In the genomic region with DNA sequence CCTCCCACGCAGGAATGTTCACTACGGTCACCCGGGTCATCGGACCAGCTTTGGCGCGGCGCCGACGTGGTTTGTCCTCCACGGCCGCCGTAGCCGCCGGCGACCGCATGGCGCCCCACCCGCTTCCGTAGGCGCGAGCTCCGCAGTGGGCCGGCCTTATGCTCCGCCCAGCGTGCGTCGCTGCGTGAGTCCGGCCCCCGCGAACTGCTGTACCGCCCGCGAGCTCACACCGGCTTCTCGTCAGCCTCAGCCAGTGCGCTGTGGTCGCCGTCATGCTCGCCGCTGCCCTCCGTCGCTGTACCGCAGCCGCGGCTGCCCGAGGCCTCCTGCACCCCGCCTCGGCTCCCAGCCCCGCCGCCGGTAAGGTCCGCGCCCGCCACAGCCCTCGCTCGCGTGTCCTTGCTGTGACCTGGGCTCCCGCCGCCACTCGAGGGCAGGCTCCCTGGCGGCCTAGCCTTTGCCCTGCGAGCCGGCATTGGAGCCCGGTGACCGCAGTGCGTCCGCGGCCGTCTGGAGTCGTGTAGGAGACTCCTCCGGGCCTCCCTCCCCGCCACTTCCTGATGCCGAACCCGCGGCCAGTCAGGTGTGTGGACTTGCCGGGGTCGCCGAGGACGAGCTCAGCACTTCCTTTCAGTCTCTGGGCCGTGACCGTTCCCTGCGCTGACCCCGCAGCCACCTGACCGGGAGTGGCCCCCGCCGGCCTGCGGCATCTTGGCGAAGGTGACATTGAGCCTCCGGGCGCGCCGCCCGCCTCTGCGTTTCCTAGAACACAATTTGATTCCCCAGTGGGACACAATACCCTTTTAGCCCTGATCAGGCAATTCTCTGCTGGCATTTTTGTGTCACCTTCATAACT, we compare ENCODE assay signal across 8 mouse cellular contexts. TPM values are rescaled to one million over a fixed set of nuclear protein-coding genes. Genes with fewer than 3 reads are reported as not detected.
A peak's percentile ranks its signal among the peaks of the same experiment; 100 is the strongest.
DNase-seq lines count a peak whose midpoint lies in the region; ATAC-seq and TF ChIP-seq lines count a peak whose summit lies in the region.

A gene (plus strand): TSS at position 219 of the 856 bp plus-strand sequence.

- TF ChIP-seq POLR2A in bone marrow, adult 2 months (IDR thresholded peaks at IDR 0.05; ENCODE audit: borderline replicate concordance, control insufficient read depth, low read depth, low read length): peak; percentile 98

- peak within 1 kb of the TSS; percentile 99 for H3K27ac ChIP-seq in bone marrow, adult 2 months (ENCODE audit: control insufficient read depth, insufficient read depth, low read depth, low read length, poor library complexity)
- H3K27ac ChIP-seq in embryonic facial prominence, embryonic 15.5 days (replicated peaks): peak within 1 kb of the TSS; percentile 86
- peak within 1 kb of the TSS; percentile 93 for H3K27ac ChIP-seq in kidney, embryonic 14.5 days (ENCODE audit: low read depth, low read length)
- H3K27ac ChIP-seq in limb, embryonic 15.5 days: peak within 1 kb of the TSS; percentile 86

- H3K36me3 ChIP-seq in embryonic facial prominence, embryonic 15.5 days: no peaks in the 10 kb centered on the region
- no peaks in the 10 kb centered on the region for H3K36me3 ChIP-seq in kidney, embryonic 14.5 days (ENCODE audit: control insufficient read depth, insufficient read depth, low read length)
- no peaks in the 10 kb centered on the region for H3K36me3 ChIP-seq in limb, embryonic 15.5 days

- H3K4me1 ChIP-seq in bone marrow, adult 2 months (ENCODE audit: control insufficient read depth, insufficient read depth, low read length): peaks cover 3% of the 10 kb centered on the region; the same call in 1 of the 2 replicates
- H3K4me1 ChIP-seq in embryonic facial prominence, embryonic 15.5 days: peaks cover 18% of the 10 kb centered on the region
- peaks cover 5% of the 10 kb centered on the region for H3K4me1 ChIP-seq in kidney, embryonic 14.5 days (ENCODE audit: control insufficient read depth, insufficient read depth, low read length)
- H3K4me1 ChIP-seq in limb, embryonic 15.5 days: peaks cover 13% of the 10 kb centered on the region

- DNase-seq in 416B (ENCODE audit: low read depth): peak; percentile 95
- peak; percentile 92 for DNase-seq in heart, adult 8-10 months (ENCODE audit: low spot score)
- DNase-seq in monocyte, adult 2 months (ENCODE audit: low read depth in 1 of 2, low spot score in 2 of 2): peak; percentile 65 to 83
- peak; percentile 92 for DNase-seq in spleen, postnatal 36 days (ENCODE audit: low spot score in 2 of 2)

- peak within 1 kb of the TSS; percentile 98 for H3K4me3 ChIP-seq in bone marrow, adult 2 months (replicated peaks; ENCODE audit: control insufficient read depth, low read depth, low read length)
- peak within 1 kb of the TSS; percentile 80 for H3K4me3 ChIP-seq in embryonic facial prominence, embryonic 15.5 days (replicated peaks)
- H3K4me3 ChIP-seq in kidney, embryonic 14.5 days (ENCODE audit: low read length): peak within 1 kb of the TSS; percentile 94
- peak within 1 kb of the TSS; percentile 97 for H3K4me3 ChIP-seq in limb, embryonic 15.5 days

- H3K27me3 ChIP-seq in embryonic facial prominence, embryonic 15.5 days: no peaks in the 10 kb centered on the region
- no peaks in the 10 kb centered on the region for H3K27me3 ChIP-seq in kidney, embryonic 14.5 days (ENCODE audit: control insufficient read depth, insufficient read depth, low read length)
- no peaks in the 10 kb centered on the region for H3K27me3 ChIP-seq in limb, embryonic 15.5 days

- peak within 1 kb of the TSS; percentile 88 for H3K9ac ChIP-seq in embryonic facial prominence, embryonic 15.5 days
- H3K9ac ChIP-seq in kidney, embryonic 14.5 days (ENCODE audit: low read depth, low read length): peak within 1 kb of the TSS; percentile 97
- H3K9ac ChIP-seq in limb, embryonic 15.5 days: peak within 1 kb of the TSS; percentile 89

- under 1% methylated on average over 95 of the region's 95 CpGs for WGBS in bone marrow, adult 2 months
- under 1% methylated on average over 95 of the region's 95 CpGs for WGBS in embryonic facial prominence, embryonic 15.5 days
- 1% methylated on average over 94 of the region's 95 CpGs for WGBS in kidney, embryonic 14.5 days
- WGBS in limb, embryonic 15.5 days: under 1% methylated on average over 93 of the region's 95 CpGs

- peak; percentile 8; the same call in 1 of the 2 replicates for TF ChIP-seq CTCF in bone marrow, adult 2 months (IDR thresholded peaks at IDR 0.05; ENCODE audit: control insufficient read depth, insufficient read depth, low read length)

- no peaks in the 10 kb centered on the region for H3K9me3 ChIP-seq in embryonic facial prominence, embryonic 15.5 days (replicated peaks)
- no peaks in the 10 kb centered on the region for H3K9me3 ChIP-seq in kidney, embryonic 14.5 days (ENCODE audit: control insufficient read depth, low read length)
- no peaks in the 10 kb centered on the region for H3K9me3 ChIP-seq in limb, embryonic 15.5 days

- ATAC-seq in embryonic facial prominence, embryonic 15.5 days (ENCODE audit: insufficient number of reproducible peaks, low FRiP score, low TSS enrichment, low read depth): peak; percentile 97
- peak; percentile 98 for ATAC-seq in kidney, embryonic 14.5 days (ENCODE audit: low FRiP score, low TSS enrichment)
- peak; percentile 96 for ATAC-seq in limb, embryonic 15.5 days (ENCODE audit: insufficient number of reproducible peaks, low FRiP score, low TSS enrichment, low read depth)

- peak within 1 kb of the TSS; percentile 69 for H3K4me2 ChIP-seq in embryonic facial prominence, embryonic 15.5 days (replicated peaks)
- peak within 1 kb of the TSS; percentile 75 for H3K4me2 ChIP-seq in kidney, embryonic 14.5 days (replicated peaks; ENCODE audit: low read depth, low read length)
- H3K4me2 ChIP-seq in limb, embryonic 15.5 days: peak within 1 kb of the TSS; percentile 71

RNA-seq across cellular contexts. Expression of the gene that starts here (rescaled TPM):
- 158 and 215 TPM in 2 replicates for polyA plus RNA-seq in bone marrow, adult 2 months (2011; ENCODE audit: insufficient read depth, insufficient read length, low replicate concordance, missing spikeins)
- polyA plus RNA-seq in embryonic facial prominence, embryonic 15.5 days (2015; fragmentation: Nextera tagmentation; extraction: Ambion mirVana): 450 and 454 TPM in 2 replicates
- 1,000 to 10,000 TPM; 2,249 to 2,640 (median 2,421) TPM for total RNA-seq in heart, adult 8-10 months (2022)
- 675 and 707 TPM in 2 replicates for polyA plus RNA-seq in kidney, embryonic 14.5 days (2014; fragmentation: Nextera tagmentation; extraction: Ambion mirVana)
- 411 and 426 TPM in 2 replicates for polyA plus RNA-seq in limb, embryonic 15.5 days (2015; fragmentation: Nextera tagmentation; extraction: Ambion mirVana)

Comparison
In these comparisons a context has a peak if more than half of its experiments do, and no peak if none do; other contexts are left out.
1. Peak in every context shown above with its lines: DNase-seq, ATAC-seq, H3K4me3 ChIP-seq and H3K27ac ChIP-seq.